In the genomic region with DNA sequence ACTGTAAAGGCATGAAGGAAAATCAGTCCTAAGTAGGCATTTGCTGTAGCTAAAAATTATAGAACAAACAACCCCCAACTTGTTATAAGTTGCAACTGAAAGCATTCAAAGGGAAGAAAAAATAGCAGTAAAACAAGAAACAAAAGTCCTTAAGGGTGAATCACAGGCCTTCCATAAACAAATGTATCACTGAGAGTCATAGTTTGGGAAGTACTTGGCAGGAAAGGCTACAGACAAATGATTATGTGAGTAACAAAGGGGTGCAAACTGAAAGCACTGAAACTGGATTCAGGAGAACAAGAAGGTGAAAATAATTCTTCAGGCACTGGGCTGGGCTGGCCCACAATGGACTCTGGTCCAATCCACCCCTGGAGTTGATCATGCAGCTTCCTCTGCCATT, we compare ENCODE assay signal across 26 mouse cellular contexts.
DNase-seq lines count a peak whose midpoint lies in the region; TF ChIP-seq lines count a peak whose summit lies in the region.
"Had no signal": no experiment of that assay in that cellular context is flagged by ENCODE, and none has a peak within 500 bp of the region (broad histone marks: within the 10 kb centered on the region; RNA-seq: fewer than 3 reads in every experiment).

No protein-coding gene starts in this region.

- H3K4me1 ChIP-seq in embryonic fibroblast, embryonic 13.5 days (ENCODE audit: control insufficient read depth, insufficient read depth, low read length), result peaks cover 19% of the 10 kb centered on the region
- H3K4me1 ChIP-seq: embryonic facial prominence, embryonic 12.5 days; embryonic facial prominence, embryonic 15.5 days; heart, embryonic 10.5 days; heart, embryonic 13.5 days; hindbrain, embryonic 13.5 days; intestine, embryonic 15.5 days had no signal

- no peak for TF ChIP-seq CTCF in embryonic fibroblast, embryonic 13.5 days (IDR thresholded peaks at IDR 0.05; ENCODE audit: borderline replicate concordance, insufficient read depth, low read length)

- no peak overlapping the region for H3K4me3 ChIP-seq in embryonic fibroblast, embryonic 13.5 days (ENCODE audit: insufficient read depth, low read length)
- H3K4me3 ChIP-seq: embryonic facial prominence, embryonic 12.5 days; embryonic facial prominence, embryonic 15.5 days; erythroblast, embryonic 14.5 days; heart, adult 2 months; heart, embryonic 10.5 days; heart, embryonic 13.5 days; hindbrain, embryonic 13.5 days; intestine, embryonic 15.5 days had no signal

- TF ChIP-seq POLR2A in embryonic fibroblast, embryonic 13.5 days (IDR thresholded peaks at IDR 0.05; ENCODE audit: low read depth, low read length), result no peak

- DNase-seq in 3T3-L1 (ENCODE audit: low read depth, low spot score) (peak; percentile 92), NIH3T3 (ENCODE audit: low read depth) (peak; percentile 75)
- DNase-seq in frontal cortex, postnatal 10 days (ENCODE audit: low spot score in 2 of 2), result no peak
- DNase-seq in thymus, postnatal 10 days (ENCODE audit: low spot score in 2 of 2), result no peak
- no peak for DNase-seq in urinary bladder, postnatal 14 days (ENCODE audit: low spot score)
- no peak for DNase-seq in lung, postnatal 36 days
- DNase-seq: adrenal gland, adult 2 months; adrenal gland, postnatal 14 days; cerebellum, adult 11 months; cerebellum, adult 2 months; cerebellum, adult 9-11 months; cerebellum, postnatal 25 days; forebrain, postnatal 0 days; gastrocnemius, postnatal 10 days; gastrocnemius, postnatal 36 days; heart, adult 2 months; heart, postnatal 14 days; kidney, adult 11 months had no signal

- H3K27ac ChIP-seq in embryonic fibroblast, embryonic 13.5 days (ENCODE audit: insufficient read depth, low read length), result peak overlapping the region; percentile 98
- H3K27ac ChIP-seq: embryonic facial prominence, embryonic 12.5 days; embryonic facial prominence, embryonic 15.5 days; heart, adult 2 months; heart, embryonic 10.5 days; heart, embryonic 13.5 days; hindbrain, embryonic 13.5 days; intestine, embryonic 15.5 days had no signal

Comparison
In these comparisons a context has a peak if more than half of its experiments do, and no peak if none do; other contexts are left out.
1. DNase-seq: peak in 3T3-L1 (single experiment) and NIH3T3 (single experiment); none in frontal cortex, postnatal 10 days (0 of 2), thymus, postnatal 10 days (0 of 2), urinary bladder, postnatal 14 days (single experiment) and lung, postnatal 36 days (single experiment).